Mouse (Mus musculus): ENCODE data around the gene Cd209b. TPM values are rescaled to one million over a fixed set of nuclear protein-coding genes. Genes with fewer than 3 reads are reported as not detected.
A peak's percentile ranks its signal among the peaks of the same experiment; 100 is the strongest.

Gene Cd209b
- 1 to 10 TPM; 1.1 to 3.0 TPM for total RNA-seq (2021)
- long read RNA-seq, experiment 1, partial matches to known transcripts: 0 of 3 reads
- long read RNA-seq, experiment 1, other reads (novel, unspliced or antisense): 0 of 3 reads
- long read RNA-seq, experiment 2, partial matches to known transcripts: 0 of 1 reads
- long read RNA-seq, experiment 2, other reads (novel, unspliced or antisense): 0 of 1 reads

GRCm38 (mm10) chr8:3926744-3927143, at the start of gene Cd209b:
Gene Cd209b (minus strand): TSS chr8:3926844.
- DNase-seq (ENCODE audit: low spot score in 2 of 2): no peak

DNA sequence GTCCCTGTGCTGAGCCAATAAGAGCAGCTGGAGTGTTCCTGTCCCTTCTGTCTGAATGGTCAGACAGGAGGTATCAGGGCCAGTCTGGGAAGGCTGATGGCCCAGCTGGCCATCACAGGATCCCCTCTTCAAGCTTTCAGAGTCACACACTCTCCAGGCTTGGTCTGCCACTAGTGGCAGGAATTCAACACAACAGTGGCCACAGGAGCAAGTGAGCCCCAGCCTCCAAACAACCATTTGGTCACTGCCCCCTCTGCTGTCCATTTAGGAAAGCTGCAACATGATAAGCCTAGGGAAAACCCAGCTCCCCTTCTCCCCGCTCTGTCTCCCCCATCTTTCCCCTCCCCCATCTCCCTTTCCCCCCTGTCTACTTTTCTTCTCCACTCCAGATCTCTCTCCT, 29.4 kb upstream of the Cd209b start:
- DNase-seq (ENCODE audit: low spot score in 2 of 2): peak in 1 of 2 experiments; percentile 18

DNA sequence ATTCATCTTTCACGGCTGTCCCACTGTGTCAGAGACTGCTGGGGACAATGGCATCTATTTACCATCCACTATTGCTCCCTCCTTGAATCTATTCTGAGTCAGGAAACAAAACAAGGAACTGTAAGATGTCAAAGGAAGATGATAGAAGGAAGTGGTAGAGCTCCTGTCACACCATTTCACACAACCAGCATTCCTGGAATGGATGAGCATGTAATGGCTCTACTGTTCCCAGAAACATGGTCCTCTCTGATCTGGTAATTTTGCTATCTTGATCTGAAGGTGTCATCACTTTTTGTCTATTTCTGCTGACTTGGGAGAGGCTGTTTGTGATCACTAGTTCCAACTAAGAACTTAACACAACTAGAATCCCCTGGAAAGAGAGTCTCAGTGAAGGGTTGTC, 28.0 kb upstream of the Cd209b start, which contains the start of gene Cd209c:
Gene Cd209c (minus strand): TSS at position 101 of the 400 bp plus-strand sequence.
- DNase-seq (ENCODE audit: low spot score in 2 of 2): no peak

DNA sequence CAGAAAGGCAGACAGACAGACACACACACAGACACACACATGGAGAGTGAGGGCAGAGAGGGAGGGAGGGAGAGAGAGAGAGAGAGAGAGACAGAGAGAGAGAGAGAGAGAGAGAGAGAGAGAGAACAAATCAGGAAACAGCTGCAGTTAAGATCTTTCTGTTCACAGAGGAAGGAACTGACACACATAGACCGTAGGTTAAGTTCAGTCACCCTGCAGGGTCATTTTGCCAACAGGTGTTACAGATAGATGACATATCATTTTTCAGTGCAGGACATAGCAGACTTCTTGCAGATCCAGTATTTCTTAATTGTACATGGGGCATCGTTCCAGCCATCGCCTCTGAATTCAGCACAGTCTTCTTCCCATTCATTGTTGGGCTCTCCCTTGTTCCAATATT, 13.4 kb upstream of the Cd209b start:
- DNase-seq (ENCODE audit: low spot score in 2 of 2): no peak

- no peak for DNase-seq (ENCODE audit: low spot score in 2 of 2)
Measured at GRCm38 (mm10) chr8:3878455-3878854, 48.2 kb downstream of the Cd209b start, which contains the start of gene Cd209d. Gene Cd209d (minus strand): TSS chr8:3878555.

- DNase-seq (ENCODE audit: low spot score in 2 of 2): no peak
Measured at GRCm38 (mm10) chr8:3876121-3876520, 50.5 kb downstream of the Cd209b start.

Other genes starting within 250 kb of the Cd209b start
- under 1 TPM in 1 of 2 experiments, not detected in 1; 0.35 TPM for gene Fcer2a, start 232.7 kb downstream of the Cd209b start, total RNA-seq (2021)
- gene Clec4g, start 206.2 kb downstream of the Cd209b start, total RNA-seq (2021): not detected
- 1 to 10 TPM in 1 of 2 experiments, under 1 TPM in 1; 0.40 to 1.7 TPM for gene Cd209a, start 177.9 kb downstream of the Cd209b start, total RNA-seq (2021)
- gene Cd209e, start 72.5 kb downstream of the Cd209b start, total RNA-seq (2021): not detected
- 1 to 10 TPM; 1.0 to 4.9 TPM for gene Cd209d, start 48.3 kb downstream of the Cd209b start, total RNA-seq (2021)
- gene Cd209c, start 27.9 kb upstream of the Cd209b start, total RNA-seq (2021): under 1 TPM; 0.36 to 0.45 TPM
- 1 to 10 TPM; 1.3 to 5.5 TPM for gene Cd209f, start 179.0 kb upstream of the Cd209b start, total RNA-seq (2021)
- gene Cd209g, start 207.3 kb upstream of the Cd209b start, total RNA-seq (2021): 1 to 10 TPM in 1 of 2 experiments, under 1 TPM in 1; 0.50 to 1.6 TPM
- gene Evi5l, start 239.7 kb upstream of the Cd209b start, total RNA-seq (2021): 10 to 100 TPM; 37.4 to 38.8 TPM